Mouse (Mus musculus) testis, adult 2 months (tissue): ENCODE measurements around the gene Pcyt1a.
"Not testable (repeated sequence)": the region's sequence is repeated elsewhere in the genome, so short reads cannot be mapped to it uniquely, and the experiment has no call there.

Experiments
- CTCF ChIP-seq: fragments of 200-500 bp; IDR thresholded peaks from 2 replicates; pipeline ENCODE4 v1.5.1; 2012; ENCODE audit warnings: low read depth, mild to moderate bottlenecking, inconsistent platforms, low read length, moderate library complexity; ENCODE audit not compliant: control insufficient read depth, insufficient read depth, insufficient replicate concordance
- POLR2A ChIP-seq: fragments of 200-500 bp; IDR thresholded peaks from 2 replicates; pipeline ENCODE4 v1.6.1; 2012; ENCODE audit warnings: low read depth, mild to moderate bottlenecking, inconsistent platforms, low read length, moderate library complexity; ENCODE audit not compliant: control insufficient read depth

- TF ChIP-seq CTCF, POLR2A: not testable (repeated sequence)
Measured at GRCm38 (mm10) chr16:32444615-32445014, 13.9 kb downstream of the Pcyt1a start.
